Comparison of ENCODE assay signal across 8 mouse cellular contexts in the genomic region with DNA sequence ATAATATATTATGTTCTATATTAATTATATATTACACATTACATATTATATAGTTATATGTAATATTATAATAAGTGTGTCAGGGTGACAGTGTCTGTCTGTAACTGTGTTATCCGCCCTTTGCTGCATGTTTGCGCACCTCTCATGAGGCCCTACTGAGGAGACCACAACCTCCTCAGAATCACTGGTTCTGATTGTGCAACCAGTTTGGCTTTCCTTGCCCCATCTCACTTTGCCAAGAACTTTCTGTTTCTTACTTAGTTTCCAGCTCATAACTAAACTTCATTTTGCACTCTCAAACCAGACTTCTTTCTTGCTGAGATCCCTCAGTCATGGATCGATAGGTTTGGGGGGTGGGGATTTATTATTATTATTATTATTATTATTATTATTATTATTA.
"Had no signal": no experiment of that assay in that cellular context is flagged by ENCODE, and none has a peak within 500 bp of the region (broad histone marks: within the 10 kb centered on the region; RNA-seq: fewer than 3 reads in every experiment).

No protein-coding gene starts in this region.

- H3K27me3 ChIP-seq: liver, embryonic 13.5 days; midbrain, embryonic 13.5 days had no signal

- H3K27ac ChIP-seq: limb, embryonic 10.5 days; liver, embryonic 13.5 days; midbrain, embryonic 13.5 days had no signal

- DNase-seq: kidney, postnatal 25 days; liver, embryonic 13.5 days; liver, postnatal 0 days; right cerebral cortex, postnatal 14 days; thymus, postnatal 36 days had no signal

- H3K36me3 ChIP-seq: limb, embryonic 10.5 days; liver, embryonic 13.5 days; midbrain, embryonic 13.5 days had no signal

- H3K4me1 ChIP-seq: liver, embryonic 13.5 days had no signal

- H3K4me3 ChIP-seq: left cerebral cortex, adult 2 months; limb, embryonic 10.5 days; liver, embryonic 13.5 days; midbrain, embryonic 13.5 days had no signal

- H3K9ac ChIP-seq: liver, embryonic 13.5 days; liver, postnatal 0 days; midbrain, embryonic 13.5 days had no signal
